Mouse (Mus musculus) bone marrow macrophage, adult 2 months (primary cell): ENCODE data around the gene Snu13. TPM values are rescaled to one million over a fixed set of nuclear protein-coding genes. Genes with fewer than 3 reads are reported as not detected.

Source experiments
- H3K27ac ChIP-seq: 2 replicates; pipeline ENCODE4 v1.5.1; 2012; ENCODE audit warnings: low read depth, low read length; ENCODE audit not compliant: insufficient read depth
- H3K4me1 ChIP-seq: 2 replicates; pipeline ENCODE4 v1.6.1; 2012; ENCODE audit warnings: low read length; ENCODE audit not compliant: control insufficient read depth, insufficient read depth
- H3K4me3 ChIP-seq: 2 replicates; pipeline ENCODE4 v1.5.1; 2012; ENCODE audit warnings: mild to moderate bottlenecking, low read length, moderate library complexity; ENCODE audit not compliant: insufficient read depth
- CTCF ChIP-seq: IDR thresholded peaks from 2 replicates; pipeline ENCODE4 v1.5.1; 2012; ENCODE audit warnings: low read depth, mild to moderate bottlenecking, low read length, moderate library complexity
- POLR2A ChIP-seq: IDR thresholded peaks from 2 replicates; pipeline ENCODE4 v1.6.1; 2012; ENCODE audit warnings: mild to moderate bottlenecking, low read depth, low read length, borderline replicate concordance
- polyA plus RNA-seq: library from polyadenylated mRNA; stranded (reverse); fragments of >200 nt; gene quantifications from 2 replicates; pipeline ENCODE4 v1.2.4, GENCODE M21; 2012; ENCODE audit not compliant: missing spikeins, insufficient read depth, insufficient read length

Gene Snu13
- 66.2 and 69.9 TPM in 2 replicates for polyA plus RNA-seq

DNA sequence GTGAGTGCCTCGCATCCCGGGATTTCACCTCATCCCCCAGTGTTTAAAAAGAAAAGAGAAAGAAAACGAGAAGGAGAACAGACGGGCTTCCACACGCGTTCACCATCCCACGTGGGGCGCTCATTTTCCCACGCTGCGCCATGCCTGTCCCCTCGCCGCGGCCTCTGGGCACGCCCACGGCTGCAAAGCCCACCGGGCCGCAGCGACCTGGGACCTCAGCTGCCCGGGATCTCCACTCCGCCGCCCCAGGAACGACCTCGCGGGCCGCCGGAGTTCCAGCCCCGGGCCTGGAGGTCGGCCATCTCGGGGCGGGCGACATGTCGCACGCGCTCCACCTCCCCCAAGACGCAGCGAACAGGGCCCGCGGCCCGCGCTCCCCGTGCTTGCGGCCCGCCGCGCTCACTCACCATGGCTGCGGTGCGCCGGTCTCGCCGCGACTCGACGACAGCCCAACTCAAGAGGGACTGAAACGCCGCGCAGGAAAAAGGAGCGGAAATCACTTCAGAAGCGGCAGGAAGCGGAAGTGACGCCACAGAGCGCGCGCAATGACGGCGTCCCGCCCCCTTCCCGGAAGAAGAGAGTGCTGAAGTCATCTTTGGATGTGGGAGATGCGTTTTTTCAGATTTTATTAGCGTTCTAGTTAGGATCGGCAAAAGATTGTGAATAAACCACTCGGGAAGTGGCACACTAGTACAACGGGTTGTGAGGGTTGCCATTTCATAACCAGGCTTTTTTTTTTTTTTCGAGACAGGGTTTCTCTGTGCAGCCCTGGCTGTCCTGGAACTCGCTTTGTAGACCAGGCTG, at the start of gene Snu13:
Gene Snu13, minus strand, starts transcription at position 519 of the 804 bp plus-strand sequence.
- Histone ChIP-seq H3K27ac (peak within 1 kb of the TSS; percentile 54), H3K4me3 (peak within 1 kb of the TSS; percentile 91), H3K4me1 (peaks cover 9% of the 10 kb centered on the region)
- no peak for TF ChIP-seq CTCF
- no peak; the same call in 1 of the 2 replicates for TF ChIP-seq POLR2A

DNA sequence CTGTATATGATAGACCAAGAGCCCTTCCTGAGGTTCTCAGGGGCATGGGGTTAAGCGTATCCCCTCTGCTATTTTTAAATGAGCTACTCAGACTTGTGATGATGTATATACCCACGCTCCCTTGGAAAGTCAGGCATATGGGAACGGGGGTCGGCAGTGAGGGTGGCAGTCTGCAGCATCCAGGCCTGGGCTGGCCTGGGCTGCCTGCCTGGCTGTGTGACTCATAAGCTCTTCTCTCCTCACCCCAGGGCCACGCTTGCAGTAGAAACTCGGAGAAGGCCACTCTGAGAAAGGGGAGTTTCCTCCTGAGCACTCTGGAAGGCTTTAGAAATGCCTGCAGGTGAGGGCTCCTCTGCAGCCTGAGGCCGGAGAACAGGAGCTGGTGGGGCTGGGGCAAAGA, 43.7 kb upstream of the Snu13 start:
- Histone ChIP-seq H3K4me1 (no peaks in the 10 kb centered on the region), H3K4me3 (no peak overlapping the region), H3K27ac (no peak overlapping the region)
- TF ChIP-seq POLR2A (no peak), CTCF (no peak)

DNA sequence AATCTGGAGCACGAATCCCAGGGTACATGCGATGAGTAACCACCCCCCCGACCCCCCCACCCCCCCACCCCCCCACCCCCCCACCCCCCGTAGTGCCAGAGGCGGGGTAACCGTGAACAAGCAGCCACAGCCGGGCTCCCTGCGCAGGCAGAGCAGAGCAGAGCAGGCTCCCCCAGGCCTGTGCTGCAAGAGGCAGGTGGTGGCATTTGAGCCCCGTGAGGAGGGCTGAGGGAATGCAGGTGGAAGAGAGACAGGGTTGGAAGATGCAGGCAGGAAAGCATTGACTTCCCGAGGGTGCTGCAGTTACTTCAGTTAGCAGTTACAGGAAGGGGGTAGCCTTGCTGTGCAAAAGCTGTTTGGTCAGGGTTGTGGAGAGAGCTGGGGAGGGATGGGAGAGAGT, 39.9 kb upstream of the Snu13 start:
- Histone ChIP-seq H3K4me3 (no peak overlapping the region), H3K27ac (no peak overlapping the region), H3K4me1 (no peaks in the 10 kb centered on the region)
- no peak for TF ChIP-seq CTCF
- no peak for TF ChIP-seq POLR2A

DNA sequence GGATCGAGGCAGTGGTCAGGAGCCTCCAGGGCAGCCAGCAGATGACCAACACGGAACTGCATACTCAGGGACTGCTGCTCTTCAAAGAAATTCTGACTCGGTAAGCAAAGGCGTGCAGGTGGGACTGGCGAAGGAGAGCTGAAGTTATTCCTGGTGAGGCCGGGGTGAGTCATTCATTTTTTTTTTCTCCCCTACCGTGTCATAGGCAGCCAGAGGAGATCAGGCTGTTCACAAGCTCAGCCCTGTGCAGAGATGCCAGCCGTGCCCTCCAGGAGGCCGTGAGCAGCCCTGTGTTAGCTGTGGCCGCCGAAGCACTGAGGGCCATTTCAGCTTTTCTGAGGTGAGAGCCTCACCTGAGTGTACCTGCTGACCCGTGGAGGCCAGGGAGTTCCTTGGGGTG, 38.7 kb upstream of the Snu13 start:
- H3K4me3 ChIP-seq: no peak overlapping the region
- TF ChIP-seq CTCF (no peak), POLR2A (no peak)
- no peaks in the 10 kb centered on the region for H3K4me1 ChIP-seq
- H3K27ac ChIP-seq: no peak overlapping the region

DNA sequence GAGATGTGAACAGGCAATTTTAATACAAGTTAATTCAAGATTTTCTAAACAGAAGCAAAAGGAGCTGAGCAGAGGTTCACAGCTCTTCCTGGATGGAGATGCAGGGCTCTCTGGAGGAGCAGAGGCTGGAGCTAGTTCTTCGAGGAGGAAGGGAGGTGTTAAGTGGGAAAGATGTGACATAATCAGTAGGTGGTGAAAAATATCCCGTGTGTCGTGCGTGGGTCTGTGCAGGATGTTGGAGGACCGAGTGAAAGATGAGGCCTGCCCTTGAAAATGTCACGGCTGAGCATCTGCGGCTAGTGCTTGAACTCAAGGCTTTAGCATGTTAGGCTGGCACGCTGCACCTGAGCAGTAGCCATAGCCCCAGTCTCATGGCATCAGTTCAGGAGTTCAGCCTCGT, 38.2 kb upstream of the Snu13 start:
- TF ChIP-seq CTCF (no peak), POLR2A (no peak)
- no peaks in the 10 kb centered on the region for H3K4me1 ChIP-seq
- H3K27ac ChIP-seq: no peak overlapping the region
- no peak overlapping the region for H3K4me3 ChIP-seq

DNA sequence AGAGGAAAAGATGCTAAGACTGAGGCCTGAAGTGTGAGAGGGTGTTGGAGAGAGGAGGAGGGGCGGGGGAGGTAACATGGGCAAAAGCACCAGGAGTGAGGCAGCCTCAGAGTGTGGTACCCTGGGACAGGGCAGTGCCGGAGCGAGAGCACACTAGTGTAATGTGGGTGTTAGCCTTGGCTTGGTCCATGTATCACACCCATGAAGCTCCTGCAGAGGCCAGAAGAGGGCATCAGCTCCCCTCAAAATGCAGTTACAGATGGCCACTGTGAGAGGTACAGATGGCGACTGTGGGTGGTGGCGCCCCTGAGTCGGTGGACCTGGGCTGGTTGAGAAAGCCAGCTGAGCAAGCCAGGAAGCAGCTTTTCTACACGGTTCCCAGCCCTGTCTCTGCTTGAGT, 33.8 kb upstream of the Snu13 start:
- TF ChIP-seq CTCF (peak; percentile 54), POLR2A (no peak)
- no peak overlapping the region for H3K4me3 ChIP-seq
- H3K27ac ChIP-seq: no peak overlapping the region
- no peaks in the 10 kb centered on the region for H3K4me1 ChIP-seq

DNA sequence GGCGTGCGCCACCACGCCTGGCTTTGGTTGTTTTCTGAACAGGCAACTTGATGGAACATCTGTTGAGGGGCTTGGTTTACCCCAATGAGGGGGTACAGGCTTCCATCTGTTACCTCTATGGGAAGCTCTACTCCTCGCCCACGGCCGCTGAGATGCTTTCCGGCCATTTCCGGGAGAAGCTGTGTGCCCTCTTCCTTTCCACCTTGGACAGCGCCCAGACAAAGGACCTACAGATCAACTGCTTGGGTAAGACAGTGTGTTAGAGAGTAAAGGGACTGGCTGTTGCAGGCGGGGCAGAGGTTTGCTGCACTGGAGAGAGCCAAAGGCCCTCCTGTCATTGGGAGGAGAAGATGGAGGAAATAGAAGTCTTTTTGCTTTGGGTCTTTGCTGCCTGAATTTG, 32.5 kb upstream of the Snu13 start:
- Histone ChIP-seq H3K4me3 (no peak overlapping the region), H3K27ac (no peak overlapping the region), H3K4me1 (no peaks in the 10 kb centered on the region)
- TF ChIP-seq POLR2A (no peak), CTCF (no peak)

DNA sequence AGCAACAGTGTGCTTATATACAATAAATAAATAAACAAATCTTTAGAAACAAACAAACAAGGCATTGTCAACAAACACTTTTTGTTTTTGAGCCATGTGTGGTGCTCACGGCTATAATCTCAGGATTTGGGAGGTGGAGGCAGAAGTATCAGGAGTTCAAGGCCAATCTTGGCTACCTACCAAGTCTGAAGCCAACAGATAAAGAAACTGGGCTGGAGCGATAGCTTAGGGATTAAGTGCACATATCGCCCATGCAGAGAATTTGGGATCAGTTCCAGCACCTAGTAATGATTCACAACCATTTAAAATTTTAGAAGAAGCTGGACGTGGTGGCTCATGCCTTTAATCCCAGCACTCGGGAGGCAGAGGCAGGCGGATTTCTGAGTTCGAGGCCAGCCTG, 26.1 kb upstream of the Snu13 start:
- Histone ChIP-seq H3K4me3 (no peak overlapping the region), H3K27ac (no peak overlapping the region), H3K4me1 (no peaks in the 10 kb centered on the region)
- TF ChIP-seq CTCF (no peak), POLR2A (no peak)

DNA sequence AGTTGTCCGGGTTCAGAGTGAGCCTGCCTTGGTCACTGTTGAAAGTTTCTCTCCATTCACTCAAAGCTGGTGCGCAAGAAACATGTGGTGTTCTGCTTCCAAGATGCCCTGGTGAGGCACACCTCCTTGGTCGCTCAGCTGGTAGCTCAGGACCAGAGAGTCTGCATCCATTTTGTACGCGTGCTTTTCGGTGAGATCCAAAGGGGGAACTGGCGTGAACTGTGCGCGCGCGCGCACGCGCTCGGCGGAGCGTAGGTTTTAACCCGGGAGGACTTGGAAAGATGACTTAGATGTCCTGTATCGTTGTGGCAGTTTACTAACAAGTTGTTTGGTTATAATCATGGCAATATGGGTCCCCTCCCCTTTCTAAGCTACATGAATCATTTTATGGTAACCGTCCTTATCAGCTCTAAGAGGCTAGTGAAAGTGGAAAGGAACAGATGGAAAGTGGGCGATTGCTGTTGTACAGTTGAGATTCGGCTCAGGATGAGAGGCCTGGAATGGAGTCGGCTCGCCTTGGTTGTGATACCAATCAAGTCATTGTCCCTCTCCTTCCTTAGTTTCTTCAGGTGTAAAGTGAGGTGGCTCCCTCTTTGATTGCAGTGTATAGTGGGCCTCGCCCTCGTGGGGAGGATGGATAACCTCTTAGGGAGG, 24.5 kb upstream of the Snu13 start:
- Histone ChIP-seq H3K27ac (no peak overlapping the region), H3K4me1 (no peaks in the 10 kb centered on the region), H3K4me3 (no peak overlapping the region)
- TF ChIP-seq CTCF: no peak
- no peak for TF ChIP-seq POLR2A

DNA sequence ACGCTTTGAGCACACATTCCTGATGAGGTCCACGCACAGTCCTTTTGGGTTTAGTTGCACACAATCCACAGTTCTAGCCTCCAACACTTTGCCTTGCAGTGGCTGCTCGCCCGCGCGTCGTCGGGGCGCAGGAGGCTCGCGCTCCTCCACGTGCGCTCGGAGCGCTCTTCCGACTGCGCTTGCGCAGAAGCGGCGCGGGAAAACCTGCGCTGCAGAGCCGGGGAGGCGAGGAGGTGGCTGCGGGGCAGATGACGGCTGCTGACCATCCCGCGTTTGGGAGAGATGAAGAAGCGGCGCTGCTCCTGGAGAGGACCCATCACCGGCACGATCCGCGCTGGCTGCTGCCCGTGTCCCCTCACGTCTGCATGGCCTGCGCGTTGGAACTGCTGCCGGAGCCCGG, 22.5 kb upstream of the Snu13 start, which contains the start of gene Mei1:
Gene Mei1, plus strand, starts transcription at position 99 of the 400 bp plus-strand sequence.
- Histone ChIP-seq H3K4me1 (no peaks in the 10 kb centered on the region), H3K27ac (no peak within 1 kb of the TSS), H3K4me3 (no peak within 1 kb of the TSS)
- no peak for TF ChIP-seq POLR2A
- TF ChIP-seq CTCF: no peak
